Mouse (Mus musculus): Measurements from ENCODE around the gene Nupr1. TPM values are rescaled to one million over a fixed set of nuclear protein-coding genes. Genes with fewer than 3 reads are reported as not detected.
A peak's percentile ranks its signal among the peaks of the same experiment; 100 is the strongest.

The Nupr1 gene
- total RNA-seq, 2 experiments from 2014 or later = 5.8 to 8.6 TPM

DNA sequence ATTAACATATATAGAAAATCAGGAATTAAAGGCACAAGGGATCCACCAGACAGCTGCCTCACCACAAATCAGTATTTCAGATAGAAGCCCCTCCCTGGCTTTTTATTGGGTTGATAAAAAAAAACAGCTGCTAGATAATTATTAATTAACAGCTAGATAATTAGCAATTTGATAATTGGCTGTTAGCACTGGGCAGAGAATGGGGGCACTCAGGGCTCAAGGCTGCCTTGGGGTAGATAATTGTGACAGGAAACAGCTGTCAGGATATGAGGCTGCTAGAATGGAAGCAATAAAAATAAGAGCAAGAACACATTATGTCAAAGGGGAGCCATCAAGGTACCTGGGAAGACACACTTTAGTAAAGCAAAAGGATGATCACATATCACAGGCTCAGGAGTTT, 14.3 kb upstream of the Nupr1 start:
- DNase-seq (ENCODE audit: extremely low spot score in 1 of 2, low spot score in 1 of 2) = no peak

DNA sequence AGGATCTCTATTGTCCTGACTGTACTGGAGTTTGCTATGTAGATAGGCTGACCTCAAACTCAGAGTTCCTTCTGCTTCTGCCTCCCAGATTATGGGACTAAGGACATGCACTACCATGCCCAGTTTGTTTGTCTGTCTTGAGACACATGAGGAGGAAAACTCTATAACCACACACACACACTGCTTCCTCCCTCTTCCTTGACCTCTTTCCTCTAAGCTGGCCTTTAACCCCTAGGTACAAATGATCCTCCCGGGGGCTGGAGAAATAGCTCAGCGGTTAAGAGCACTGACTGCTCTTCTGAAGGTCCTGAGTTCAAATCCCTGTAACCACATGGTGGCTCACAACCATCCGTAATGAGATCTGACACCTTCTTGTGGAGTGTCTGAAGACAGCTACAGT, 13.7 kb upstream of the Nupr1 start:
- DNase-seq (ENCODE audit: extremely low spot score in 1 of 2, low spot score in 1 of 2) = no peak

DNA sequence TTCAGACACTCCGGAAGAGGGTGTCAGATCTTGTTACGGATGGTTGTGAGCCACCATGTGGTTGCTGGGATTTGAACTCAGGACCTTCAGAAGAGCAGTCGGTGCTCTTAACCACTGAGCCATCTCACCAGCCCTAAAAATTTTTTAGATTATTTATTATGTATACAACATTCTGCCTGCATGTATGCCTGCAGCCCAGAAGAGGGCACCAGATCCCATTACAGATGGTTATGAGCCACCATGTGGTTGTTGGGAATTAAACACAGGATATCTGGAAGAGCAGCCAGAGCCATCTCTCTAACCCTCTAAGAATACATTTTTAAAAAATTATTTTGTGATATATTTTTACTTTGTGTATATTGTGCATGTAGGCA, 12.6 kb upstream of the Nupr1 start:
- DNase-seq (ENCODE audit: extremely low spot score in 1 of 2, low spot score in 1 of 2) = peak in 1 of 2 experiments; percentile 22

DNA sequence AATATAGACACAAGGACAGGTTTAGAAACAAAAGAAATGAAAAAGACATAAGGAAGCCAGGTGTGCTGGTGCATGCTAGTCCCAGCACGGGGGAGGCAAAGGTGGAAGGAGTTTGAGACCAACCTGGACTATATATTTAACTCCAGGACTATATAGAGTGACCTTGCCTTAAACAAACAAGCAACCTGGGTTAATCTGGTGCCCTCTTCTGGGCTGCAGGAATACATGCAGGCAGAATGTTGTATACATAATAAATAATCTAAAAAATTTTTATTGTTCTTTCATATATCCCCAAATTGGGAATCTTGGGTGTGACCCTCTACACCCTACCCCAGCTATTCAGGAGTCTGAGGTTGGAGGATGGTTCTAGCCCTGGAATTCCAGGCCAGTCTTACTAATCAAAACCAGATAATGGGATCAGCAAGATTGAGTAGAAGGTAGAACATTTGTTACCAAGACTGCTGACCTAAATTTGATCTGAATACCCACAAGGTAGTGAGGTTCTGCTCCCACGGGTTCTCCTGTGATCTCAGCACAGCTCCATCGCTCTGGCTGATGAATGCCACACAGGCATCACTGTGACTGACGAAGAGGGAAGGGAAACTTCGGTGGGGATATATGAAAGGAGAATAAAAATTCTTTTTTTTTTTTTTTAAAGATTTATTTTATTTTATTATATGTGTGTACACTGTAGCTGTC, 12.0 kb upstream of the Nupr1 start:
- no peak for DNase-seq (ENCODE audit: extremely low spot score in 1 of 2, low spot score in 1 of 2)

DNA sequence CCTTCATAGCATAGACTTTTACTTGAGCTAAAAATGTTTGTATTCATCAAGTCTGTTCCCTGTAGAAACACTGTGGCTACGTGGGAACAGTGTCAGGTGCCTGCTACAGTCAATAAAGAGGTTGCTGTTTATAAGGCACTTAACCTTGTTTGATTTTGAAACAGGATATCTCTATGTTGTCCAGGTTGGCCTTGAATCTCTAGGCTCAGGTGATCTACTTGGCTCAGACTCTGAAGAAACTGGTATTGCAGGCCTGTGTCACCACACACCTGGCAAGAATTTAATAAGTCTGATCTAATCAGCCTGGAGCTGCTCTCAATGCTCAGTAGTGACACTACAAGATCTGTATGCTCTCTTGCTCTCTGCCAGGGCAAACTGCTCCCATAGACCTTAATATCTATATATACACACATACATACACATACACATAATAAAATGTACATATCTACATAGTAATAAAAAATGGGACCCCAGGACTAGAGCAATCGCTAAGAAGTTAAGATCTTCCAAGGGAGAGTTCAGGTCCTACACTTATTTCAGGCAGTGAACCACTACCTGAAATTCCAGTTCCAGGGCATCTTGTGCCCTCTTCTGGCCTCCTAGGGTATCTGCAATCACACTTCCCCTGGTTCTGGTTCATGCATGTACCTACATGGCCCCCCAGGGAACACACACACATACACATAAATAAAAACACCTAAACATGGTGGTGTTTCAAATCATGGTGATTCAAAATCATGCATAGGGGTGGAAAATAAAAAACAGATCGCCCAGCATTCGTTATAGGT, 6.3 kb upstream of the Nupr1 start:
- DNase-seq (ENCODE audit: extremely low spot score in 1 of 2, low spot score in 1 of 2) = peak in 1 of 2 experiments; percentile 22

DNA sequence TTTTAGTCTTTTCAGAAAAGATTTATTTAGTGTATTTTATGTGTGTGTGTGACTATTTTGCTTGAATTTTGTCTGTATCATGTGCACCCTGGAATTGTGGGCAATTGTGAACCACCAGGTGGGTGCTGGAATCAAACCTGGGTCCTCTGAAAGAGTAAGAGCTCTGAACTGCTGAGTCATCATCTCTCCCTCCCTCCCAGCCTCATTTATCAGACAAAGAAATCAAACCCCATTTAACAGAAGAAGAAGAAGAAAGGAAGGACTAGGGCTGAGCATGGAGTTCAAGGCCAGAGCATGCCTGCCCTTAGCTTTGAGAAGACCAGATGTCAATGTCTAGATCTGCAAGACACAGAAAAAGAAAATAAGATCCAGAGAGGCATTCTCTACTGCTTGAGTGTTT, 4.7 kb upstream of the Nupr1 start:
- DNase-seq (ENCODE audit: extremely low spot score in 1 of 2, low spot score in 1 of 2) = no peak

DNA sequence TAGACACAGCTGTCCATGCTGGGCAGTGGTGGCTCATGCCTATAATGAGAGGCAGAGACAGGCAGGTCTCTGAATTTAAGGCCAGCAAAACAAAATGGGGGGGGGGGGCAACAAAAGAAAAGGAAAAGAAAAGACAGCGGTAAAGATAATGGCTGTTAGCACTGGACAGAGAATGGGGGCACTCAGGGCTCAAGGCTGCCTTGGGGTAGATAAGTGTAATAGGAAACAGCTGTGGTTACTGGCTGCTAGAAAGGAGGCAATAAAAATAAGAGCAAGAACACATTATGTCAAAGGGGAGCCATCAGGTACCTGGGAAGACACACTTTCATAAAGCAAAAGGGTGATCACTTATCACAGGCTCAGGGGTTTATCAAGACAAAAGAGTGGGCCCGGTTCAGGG, 1.8 kb upstream of the Nupr1 start:
- DNase-seq (ENCODE audit: extremely low spot score in 1 of 2, low spot score in 1 of 2) = no peak

DNA sequence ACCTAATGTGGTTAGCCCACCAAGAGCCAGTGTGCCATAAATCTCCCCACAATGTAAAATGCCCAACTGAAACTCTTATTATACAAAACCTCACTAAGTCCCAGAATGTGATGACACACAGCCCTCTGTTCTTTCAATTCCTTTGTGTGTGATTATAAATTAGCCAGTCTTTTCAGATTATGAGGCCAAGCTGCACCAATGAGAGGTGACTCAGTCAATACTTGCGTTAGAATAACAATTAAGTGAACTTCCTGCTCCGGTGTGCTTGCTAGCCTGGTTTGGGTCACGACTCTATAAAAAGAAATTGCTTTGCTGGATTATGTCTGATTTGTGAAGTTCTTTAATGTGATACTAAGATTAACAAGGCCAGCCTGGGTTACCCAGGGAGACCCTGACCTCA, 746 bp downstream of the Nupr1 start:
- no peak for DNase-seq (ENCODE audit: extremely low spot score in 1 of 2, low spot score in 1 of 2)

DNA sequence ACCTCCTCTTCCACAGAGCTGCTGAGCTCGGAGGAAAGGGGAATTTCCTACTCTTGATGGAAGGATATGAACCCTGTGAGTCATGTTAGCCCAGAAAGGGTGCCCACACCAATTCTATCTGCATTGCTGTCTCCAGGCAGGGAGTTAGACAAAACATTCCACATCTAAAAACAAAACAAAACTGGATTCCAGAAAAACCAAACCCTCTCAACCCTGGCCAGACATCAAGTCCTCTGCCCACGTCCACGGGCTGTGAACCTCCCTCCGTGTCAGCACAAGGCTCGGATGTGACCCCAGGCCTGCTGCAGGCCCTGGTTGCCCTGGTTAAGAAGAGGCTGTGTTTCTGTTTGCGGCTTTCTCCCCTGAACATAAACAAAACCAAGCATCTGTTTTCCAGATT, 2.5 kb downstream of the Nupr1 start:
- no peak for DNase-seq (ENCODE audit: extremely low spot score in 1 of 2, low spot score in 1 of 2)

DNA sequence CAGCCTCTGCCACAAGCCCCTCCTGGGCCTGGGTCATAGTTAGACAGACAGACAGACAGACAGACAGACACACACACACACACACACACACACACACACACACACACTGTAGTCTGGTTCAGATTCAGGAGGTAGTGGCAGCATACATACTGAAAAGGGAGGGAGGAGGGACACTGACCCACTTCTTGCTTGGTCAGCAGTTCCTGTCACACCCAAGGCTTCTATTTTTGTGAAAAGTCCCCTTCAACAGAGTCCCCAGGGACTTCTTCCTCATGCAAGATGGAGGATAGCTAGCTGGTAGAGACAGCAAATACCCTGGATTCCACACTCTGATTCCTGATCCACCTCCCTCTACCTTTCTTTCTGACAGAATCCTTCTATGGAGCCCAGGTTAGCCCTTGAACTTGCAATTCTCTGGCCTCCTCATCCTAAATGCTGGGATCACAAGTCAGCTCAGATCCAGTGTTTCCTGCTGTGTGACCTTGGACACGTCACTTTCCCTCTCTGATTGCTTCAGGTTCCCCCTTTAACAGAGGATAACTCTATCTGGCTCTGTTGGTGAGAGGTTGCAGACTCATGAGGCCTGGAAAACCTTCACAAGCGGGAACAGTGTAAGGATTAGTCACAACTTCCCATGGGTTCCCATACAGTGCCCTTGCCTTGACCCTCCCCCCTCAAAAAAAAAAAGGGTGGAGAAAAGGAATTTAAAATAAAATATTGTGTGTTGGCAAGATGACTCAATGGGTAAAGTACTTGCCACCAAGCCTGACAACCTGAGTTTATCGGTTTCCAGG, 4.7 kb downstream of the Nupr1 start:
- DNase-seq (ENCODE audit: extremely low spot score in 1 of 2, low spot score in 1 of 2) = no peak

DNA sequence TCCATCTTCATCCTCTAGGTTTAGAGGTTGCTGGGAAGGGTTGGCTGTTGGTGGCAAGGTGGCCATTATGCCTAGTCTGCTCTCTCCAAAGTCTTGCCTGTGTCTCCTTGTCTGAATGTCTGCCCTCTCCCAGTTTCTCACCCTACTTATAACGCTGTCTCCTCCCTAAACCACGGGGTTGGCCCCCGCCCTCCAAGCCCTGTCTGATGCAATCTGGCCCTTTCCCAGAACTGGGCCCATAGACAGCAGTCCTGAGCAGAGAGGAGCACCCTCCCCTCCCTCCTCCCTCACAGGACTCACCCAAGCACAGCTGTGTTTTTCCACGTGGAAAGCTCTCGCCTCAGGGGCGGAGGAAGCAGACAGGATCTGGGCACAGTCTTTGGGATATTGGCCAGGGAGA, 5.3 kb downstream of the Nupr1 start:
- DNase-seq (ENCODE audit: extremely low spot score in 1 of 2, low spot score in 1 of 2) = no peak

DNA sequence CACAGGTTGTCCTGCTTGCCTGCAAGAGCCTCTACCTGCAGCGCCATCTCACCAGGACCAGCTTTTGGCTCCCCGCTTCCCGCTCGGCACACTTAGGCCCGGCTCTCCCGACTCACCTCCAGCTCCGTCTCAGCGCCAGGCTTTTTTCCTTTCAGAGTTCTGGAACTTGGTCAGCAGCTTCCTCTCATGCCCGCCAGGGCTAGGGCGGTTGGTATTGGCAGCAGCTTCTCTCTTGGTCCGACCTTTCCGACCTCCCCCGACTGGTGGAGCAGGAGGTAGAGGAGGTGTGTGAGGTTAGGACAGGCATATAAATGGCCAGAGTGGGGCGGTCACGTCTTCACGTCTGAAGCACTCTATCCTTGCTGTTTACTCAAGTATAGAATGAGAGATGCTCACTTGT, 5.9 kb downstream of the Nupr1 start:
- DNase-seq (ENCODE audit: extremely low spot score in 1 of 2, low spot score in 1 of 2) = no peak

DNA sequence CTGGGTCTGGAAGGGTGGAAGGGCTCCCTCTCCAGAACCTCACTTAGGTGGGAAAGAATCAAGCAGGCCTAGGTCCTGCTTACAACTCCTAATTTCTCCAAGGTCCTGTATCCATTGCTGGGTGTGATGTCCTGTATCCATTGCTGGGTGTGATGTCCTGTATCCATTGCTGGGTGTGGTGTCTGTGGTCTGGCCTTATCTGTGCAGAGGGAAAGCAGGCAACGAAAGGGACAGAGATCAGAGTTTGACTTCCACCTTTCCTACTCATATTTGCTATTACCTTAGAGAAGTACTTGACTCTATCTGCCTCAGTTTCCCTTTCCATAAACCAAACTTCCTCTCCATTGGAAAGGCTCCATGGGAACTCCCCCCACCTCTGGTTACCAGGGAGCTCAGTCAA, 7.3 kb downstream of the Nupr1 start:
- no peak for DNase-seq (ENCODE audit: extremely low spot score in 1 of 2, low spot score in 1 of 2)

DNA sequence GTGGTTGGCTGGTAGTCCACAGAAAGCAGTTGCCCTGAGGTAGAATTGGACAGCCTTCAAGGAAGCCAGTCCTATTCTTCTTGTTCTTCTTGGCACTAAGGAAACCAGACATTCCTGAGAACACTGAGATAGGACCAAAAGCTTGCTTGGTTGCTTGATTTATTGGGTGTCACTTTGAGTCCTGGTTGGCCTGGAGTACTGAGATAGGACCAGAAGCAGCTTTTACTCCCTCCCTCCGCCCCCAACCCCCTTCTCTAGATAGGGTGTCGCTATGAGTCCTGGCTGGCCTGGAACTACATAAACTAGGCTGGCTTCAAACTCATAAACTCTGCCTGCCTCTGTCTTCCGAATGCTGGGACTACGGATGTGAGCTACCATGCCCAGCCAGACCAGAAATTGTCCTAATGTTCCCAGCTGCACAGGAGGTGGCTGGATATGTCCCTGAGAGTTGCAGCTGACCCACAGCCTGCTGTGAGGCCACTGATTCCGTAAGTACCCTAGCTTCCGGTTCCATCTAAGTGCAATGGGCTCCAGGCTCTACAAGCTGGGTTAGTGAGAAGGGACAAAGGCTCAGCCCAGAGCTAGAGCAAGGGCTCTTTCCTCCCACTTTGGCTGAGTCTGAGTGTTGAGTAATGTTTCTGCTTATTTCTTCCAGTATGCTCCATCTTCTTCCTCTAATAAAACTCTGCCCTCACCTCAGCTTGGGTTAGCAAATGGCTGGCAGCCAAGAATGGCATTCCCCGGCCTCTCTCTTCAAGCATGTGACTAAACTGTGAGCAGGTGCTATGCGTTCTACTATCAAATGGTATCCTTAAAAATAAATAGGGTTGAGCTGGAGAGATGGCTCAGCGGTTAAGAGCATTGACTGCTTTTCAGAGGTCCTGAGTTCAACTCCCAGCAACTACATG, 9.0 kb downstream of the Nupr1 start:
- DNase-seq (ENCODE audit: extremely low spot score in 1 of 2, low spot score in 1 of 2) = no peak

DNA sequence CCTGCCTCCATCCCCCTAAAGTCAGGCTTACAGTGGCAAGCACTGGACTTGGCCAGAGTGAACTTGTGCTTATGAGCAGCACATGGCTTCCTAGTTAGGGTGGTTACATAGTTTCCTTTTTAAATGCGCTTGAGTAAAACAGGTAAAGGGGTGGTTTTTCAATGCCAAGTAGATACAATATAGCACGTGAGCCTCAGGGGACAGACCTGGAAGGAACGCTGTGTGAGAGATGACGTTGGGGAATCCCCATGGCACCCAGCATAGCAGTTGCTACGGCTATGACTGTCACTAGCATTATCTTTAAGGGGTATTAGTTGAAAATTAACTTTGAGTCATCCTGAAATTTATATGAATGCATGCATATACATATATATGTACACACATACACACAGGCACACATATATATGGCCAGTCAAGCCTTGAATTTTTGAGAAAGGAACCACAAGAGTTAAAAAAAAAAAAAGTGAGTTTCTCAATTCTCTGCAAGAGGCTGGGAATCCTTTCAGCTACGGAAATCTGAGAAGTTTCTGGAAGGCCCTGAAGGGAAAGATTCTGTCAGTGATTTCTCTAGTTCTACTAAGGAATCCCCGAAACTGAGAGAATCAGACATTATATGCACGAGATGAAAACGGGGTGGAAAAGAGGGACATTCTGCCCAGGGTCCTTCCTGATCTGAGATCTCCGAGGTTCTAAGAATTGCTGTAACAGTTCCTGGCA, 10.9 kb downstream of the Nupr1 start:
- no peak for DNase-seq (ENCODE audit: extremely low spot score in 1 of 2, low spot score in 1 of 2)

DNA sequence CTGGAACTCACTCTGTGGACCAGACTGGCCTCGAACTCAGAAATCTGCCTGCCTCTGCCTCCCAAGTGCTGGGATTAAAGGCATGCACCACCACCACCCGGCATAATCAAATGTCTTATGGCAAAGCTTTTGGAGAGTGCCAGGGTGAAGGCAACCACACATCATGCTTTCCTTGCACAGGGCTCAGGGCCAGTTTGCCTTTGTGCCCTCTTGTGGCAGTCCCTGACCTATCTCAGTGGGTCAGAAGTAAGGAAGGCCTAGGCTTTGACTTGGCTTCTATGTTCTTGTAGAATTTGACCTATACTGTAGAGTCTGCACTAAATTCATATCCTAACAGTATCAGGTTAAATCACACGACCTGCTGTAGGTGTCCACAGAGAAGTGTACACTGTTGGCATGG, 14.0 kb downstream of the Nupr1 start:
- no peak for DNase-seq (ENCODE audit: extremely low spot score in 1 of 2, low spot score in 1 of 2)

DNA sequence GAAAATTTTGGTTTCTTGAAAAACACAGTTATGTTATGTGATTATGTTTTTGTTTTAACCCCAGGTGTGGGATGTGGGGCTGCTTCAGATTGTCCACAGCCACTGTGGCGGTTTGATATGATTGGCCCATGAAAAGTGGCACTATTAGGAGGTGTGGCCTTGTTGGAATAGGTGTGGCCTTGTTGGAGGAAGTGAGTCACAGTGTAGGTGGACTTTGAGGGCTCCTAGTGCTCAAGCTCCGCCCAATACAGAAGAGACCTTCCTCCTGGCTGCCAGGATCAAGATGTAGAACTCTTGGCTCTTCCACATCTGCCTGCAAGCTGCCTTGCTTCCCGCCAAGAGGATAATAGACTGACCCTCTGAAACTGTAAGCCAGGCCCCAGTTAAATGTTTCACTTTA, 17.9 kb downstream of the Nupr1 start:
- DNase-seq (ENCODE audit: extremely low spot score in 1 of 2, low spot score in 1 of 2) = no peak

DNA sequence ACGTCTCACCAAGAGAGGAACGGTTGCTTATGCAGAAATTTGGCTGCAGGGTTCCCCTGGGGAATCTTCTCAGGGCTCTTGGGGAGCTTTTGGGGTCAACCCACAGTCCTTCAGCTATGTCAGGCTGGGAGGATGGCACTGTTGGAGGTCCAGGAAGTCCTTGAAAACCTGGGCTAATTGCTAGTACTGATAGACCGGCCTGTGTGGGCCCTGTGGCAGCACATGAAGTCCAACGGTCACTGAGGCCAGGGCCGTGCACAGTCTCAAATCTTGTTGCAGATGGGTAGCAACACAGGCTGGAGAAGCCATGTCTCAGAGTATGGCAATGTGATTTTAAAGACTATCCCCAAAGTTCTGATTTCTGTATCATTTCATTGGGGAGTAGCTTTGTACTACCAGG, 22.9 kb downstream of the Nupr1 start:
- DNase-seq (ENCODE audit: extremely low spot score in 1 of 2, low spot score in 1 of 2) = no peak

DNA sequence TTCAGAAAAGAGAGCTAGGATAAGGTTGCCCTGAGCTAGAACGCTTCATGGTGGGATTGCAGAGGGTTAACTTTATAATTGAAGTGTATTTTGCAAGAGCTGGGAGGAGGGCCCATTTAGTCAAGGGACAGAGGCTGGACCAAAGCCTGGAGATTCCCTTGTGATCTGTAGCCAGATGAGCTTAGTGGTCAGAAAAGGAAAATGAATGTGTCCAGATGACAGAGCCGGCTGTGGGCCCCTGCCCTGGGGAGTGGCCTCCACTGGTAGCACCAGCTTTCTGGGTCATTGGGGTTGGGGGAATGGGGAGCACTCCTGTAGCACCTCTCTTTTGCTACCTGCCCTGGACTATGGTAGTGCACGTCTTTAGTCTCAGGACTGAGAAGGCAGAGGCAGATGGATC, 23.6 kb downstream of the Nupr1 start:
- no peak for DNase-seq (ENCODE audit: extremely low spot score in 1 of 2, low spot score in 1 of 2)

DNA sequence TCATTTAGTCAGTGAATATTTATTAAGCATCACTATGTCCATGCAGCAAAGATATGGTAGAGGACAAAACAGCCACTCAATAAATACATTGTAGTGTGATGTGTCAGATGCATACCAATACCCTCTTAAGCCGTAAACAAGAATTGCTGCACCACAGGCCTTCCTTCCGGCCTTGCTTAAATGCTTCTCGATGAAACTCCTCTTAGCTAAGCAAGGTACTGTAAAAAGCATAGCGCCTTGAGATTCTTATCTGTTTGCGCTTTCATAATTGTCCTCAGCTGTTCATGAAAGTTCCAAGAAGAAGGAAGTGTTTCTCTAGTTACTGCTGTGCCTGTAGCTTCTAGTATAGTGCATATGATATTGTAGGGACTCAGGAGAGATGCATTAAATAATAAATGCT, 24.1 kb downstream of the Nupr1 start:
- DNase-seq (ENCODE audit: extremely low spot score in 1 of 2, low spot score in 1 of 2) = no peak

Data from layer of hippocampus, postnatal 25 days (tissue).